In the genomic region with DNA sequence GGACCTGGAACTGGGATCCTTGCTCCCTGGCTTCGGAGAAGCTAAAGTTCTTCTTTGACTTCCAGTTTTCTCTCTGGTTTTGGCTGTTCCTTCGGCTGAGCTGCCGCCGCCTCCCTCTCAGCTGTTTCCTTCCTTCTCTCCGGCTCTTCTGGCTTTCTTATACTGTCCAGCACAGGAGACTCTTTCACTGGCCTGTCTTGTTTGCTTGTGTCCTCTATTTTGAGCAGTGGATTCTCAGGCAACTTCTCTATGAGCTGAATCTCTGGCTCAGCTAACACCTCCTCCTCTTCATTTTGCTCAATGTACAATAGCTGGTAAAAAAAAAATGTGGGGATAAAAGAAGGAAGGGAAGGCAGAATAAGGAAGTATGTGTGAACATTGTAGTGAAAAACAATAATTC, we compare ENCODE assay signal across 36 mouse cellular contexts. TPM values are rescaled to one million over a fixed set of nuclear protein-coding genes. Genes with fewer than 3 reads are reported as not detected.
DNase-seq lines count a peak whose midpoint lies in the region.
"Had no signal": no experiment of that assay in that cellular context is flagged by ENCODE, and none has a peak within 500 bp of the region (broad histone marks: within the 10 kb centered on the region; RNA-seq: fewer than 3 reads in every experiment).

No protein-coding gene starts in this region.

- DNase-seq in frontal cortex, adult 2 months (ENCODE audit: extremely low spot score in 1 of 2, low spot score in 1 of 2) = peak; percentile 3 to 24
- no peak for DNase-seq in frontal cortex, postnatal 10 days (ENCODE audit: low spot score in 2 of 2)
- DNase-seq in left cerebral cortex, adult 18-20 months (ENCODE audit: low spot score in 2 of 2) = peak; percentile 4 to 28
- no peak for DNase-seq in left cerebral cortex, postnatal 10 days (ENCODE audit: extremely low spot score in 1 of 2, low spot score in 2 of 2)
- peak; percentile 4 to 11 for DNase-seq in right cerebral cortex, adult 2 months (ENCODE audit: low spot score in 2 of 2)
- no peak for DNase-seq in right cerebral cortex, postnatal 4 days
- DNase-seq in telencephalon, adult 2 months (ENCODE audit: low read depth, low spot score) = peak; percentile 36
- DNase-seq: adrenal gland, postnatal 10 days; B cell, adult 2 months; cerebellum, adult 11-12 months; cerebellum, adult 8-10 months; cerebellum, postnatal 36 days; embryo, embryonic 11 days; gastrocnemius, postnatal 36 days; heart, postnatal 10 days; heart, postnatal 36 days had no signal

- intact Hi-C loops in left cerebral cortex, postnatal 10 days (cut with DNase I) = no loop called here

RNA-seq across cellular contexts. Expression of a gene that starts 7.6 kb away (rescaled TPM):
- polyA plus RNA-seq in frontal cortex, adult 2 months (2012; rRNA removed) = not detected in 2 replicates
- not detected for total RNA-seq in left cerebral cortex, adult 18-20 months (2021)
- not detected for total RNA-seq in left cerebral cortex, postnatal 10 days (2021)
- total RNA-seq: adrenal gland, adult 18-20 months; adrenal gland, postnatal 10 days; CH12.LX; gastrocnemius, adult 8-10 months; gastrocnemius, postnatal 36 days; granulocyte monocyte progenitor cell, adult 5-6 weeks; heart, adult 8-10 months; heart, postnatal 10 days; heart, postnatal 36 days had no signal
- polyA plus RNA-seq: brain, embryonic 14.5 days; cortical plate, adult 2 months; embryonic facial prominence, embryonic 10.5 days; embryonic facial prominence, embryonic 13.5 days; erythroblast, embryonic 14.5 days; forebrain, embryonic 12.5 days; forebrain, embryonic 15.5 days; G1E; heart, embryonic 11.5 days; heart, embryonic 15.5 days; hindbrain, embryonic 10.5 days; hindbrain, embryonic 13.5 days; hindbrain, embryonic 16.5 days; intestine, embryonic 15.5 days; Patski had no signal

RNA-seq across cellular contexts. Expression of a gene that starts 27.6 kb away (rescaled TPM):
- 0.06 and 0.12 TPM in 2 replicates for polyA plus RNA-seq in frontal cortex, adult 2 months (2012; rRNA removed)
- total RNA-seq in left cerebral cortex, adult 18-20 months (2021) = not detected
- total RNA-seq in left cerebral cortex, postnatal 10 days (2021) = not detected
- total RNA-seq: adrenal gland, adult 18-20 months; adrenal gland, postnatal 10 days; CH12.LX; G1E; gastrocnemius, adult 8-10 months; gastrocnemius, postnatal 36 days; granulocyte monocyte progenitor cell, adult 5-6 weeks; heart, adult 8-10 months; heart, postnatal 36 days had no signal
- polyA plus RNA-seq: brain, embryonic 14.5 days; cortical plate, adult 2 months; embryonic facial prominence, embryonic 10.5 days; embryonic facial prominence, embryonic 13.5 days; erythroblast, embryonic 14.5 days; forebrain, embryonic 12.5 days; forebrain, embryonic 15.5 days; G1E; heart, embryonic 11.5 days; heart, embryonic 15.5 days; hindbrain, embryonic 10.5 days; hindbrain, embryonic 13.5 days; hindbrain, embryonic 16.5 days; Patski had no signal

RNA-seq across cellular contexts. Expression of a gene that starts 32.6 kb away (rescaled TPM):
- polyA plus RNA-seq in frontal cortex, adult 2 months (2012; rRNA removed) = 0.50 and 0.92 TPM in 2 replicates
- 1 to 10 TPM in 1 of 2 experiments, under 1 TPM in 1; 0.73 to 1.5 TPM for total RNA-seq in left cerebral cortex, adult 18-20 months (2021)
- under 1 TPM in 1 of 2 experiments, not detected in 1; 0.39 TPM for total RNA-seq in left cerebral cortex, postnatal 10 days (2021)
- total RNA-seq: CH12.LX; granulocyte monocyte progenitor cell, adult 5-6 weeks had no signal
- polyA plus RNA-seq: brain, embryonic 14.5 days; embryonic facial prominence, embryonic 10.5 days; embryonic facial prominence, embryonic 13.5 days; erythroblast, embryonic 14.5 days; forebrain, embryonic 12.5 days; forebrain, embryonic 15.5 days; G1E; heart, embryonic 11.5 days; heart, embryonic 15.5 days; hindbrain, embryonic 10.5 days; hindbrain, embryonic 13.5 days; intestine, embryonic 15.5 days had no signal

RNA-seq across cellular contexts. Expression of a gene that starts 36.6 kb away (rescaled TPM):
- not detected in 2 replicates for polyA plus RNA-seq in frontal cortex, adult 2 months (2012; rRNA removed)
- total RNA-seq in left cerebral cortex, adult 18-20 months (2021) = not detected
- not detected for total RNA-seq in left cerebral cortex, postnatal 10 days (2021)
- total RNA-seq: adrenal gland, adult 18-20 months; CH12.LX; G1E; gastrocnemius, adult 8-10 months; gastrocnemius, postnatal 36 days; granulocyte monocyte progenitor cell, adult 5-6 weeks; heart, postnatal 10 days; heart, postnatal 36 days had no signal
- polyA plus RNA-seq: cortical plate, adult 2 months; embryonic facial prominence, embryonic 10.5 days; embryonic facial prominence, embryonic 13.5 days; erythroblast, embryonic 14.5 days; forebrain, embryonic 12.5 days; forebrain, embryonic 15.5 days; G1E; heart, embryonic 11.5 days; heart, embryonic 15.5 days; hindbrain, embryonic 10.5 days; intestine, embryonic 15.5 days; Patski had no signal

Comparison
In these comparisons a context has a peak if more than half of its experiments do, and no peak if none do; other contexts are left out.
1. DNase-seq: peak in frontal cortex, adult 2 months (2 of 2), left cerebral cortex, adult 18-20 months (2 of 2), right cerebral cortex, adult 2 months (2 of 2) and telencephalon, adult 2 months (single experiment); none in frontal cortex, postnatal 10 days (0 of 2), left cerebral cortex, postnatal 10 days (0 of 2) and right cerebral cortex, postnatal 4 days (single experiment).